Mouse (Mus musculus) embryo, embryonic 10 days (tissue): ENCODE data around the gene Gm17019.
A peak's percentile ranks its signal among the peaks of the same experiment; 100 is the strongest.
"Not testable (repeated sequence)": the region's sequence is repeated elsewhere in the genome, so short reads cannot be mapped to it uniquely, and the experiment has no call there.

Source experiments
- DNase-seq: peaks from one replicate; pipeline ENCODE4 v3.0.0-alpha.2; 2015; ENCODE audit warnings: low spot score

Gene Gm17019

DNA sequence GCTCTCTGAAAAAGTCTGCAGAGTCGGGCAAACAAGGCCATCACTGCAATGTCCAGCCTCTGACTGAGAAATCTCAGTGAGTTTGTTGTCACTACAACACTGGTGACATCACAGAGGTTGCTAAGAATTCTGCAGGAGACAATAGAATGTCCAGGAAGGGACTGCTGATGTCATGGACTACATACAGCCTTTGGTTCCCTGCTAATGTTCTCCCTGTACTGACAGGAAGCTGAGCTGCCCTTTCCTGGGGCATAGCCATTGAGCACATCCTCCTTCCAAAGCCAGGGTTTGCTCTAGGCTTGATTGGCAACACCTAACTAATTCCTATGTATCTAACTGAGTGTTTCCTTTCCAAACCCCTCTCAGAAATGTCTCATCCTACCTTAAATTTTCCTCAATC lies at the start of gene Gm17019:
Gene Gm17019, minus strand, starts transcription at position 101 of the 400 bp plus-strand sequence.
- not testable (repeated sequence) for DNase-seq

DNA sequence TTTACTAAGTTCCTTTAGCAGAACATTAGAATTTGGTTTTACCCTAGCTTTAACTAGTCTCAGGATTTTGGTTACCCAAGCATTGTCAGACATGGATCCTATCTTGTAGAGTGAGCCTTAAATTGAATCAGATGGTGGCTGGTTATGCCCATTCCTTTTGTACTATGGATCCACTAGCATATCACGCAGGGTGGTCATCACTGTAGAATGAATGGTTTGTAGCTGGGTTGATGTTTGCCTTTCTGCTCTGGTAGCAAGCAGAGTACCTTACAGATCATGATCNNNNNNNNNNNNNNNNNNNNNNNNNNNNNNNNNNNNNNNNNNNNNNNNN lies 29.6 kb upstream of the Gm17019 start:
- not testable (repeated sequence) for DNase-seq

DNA sequence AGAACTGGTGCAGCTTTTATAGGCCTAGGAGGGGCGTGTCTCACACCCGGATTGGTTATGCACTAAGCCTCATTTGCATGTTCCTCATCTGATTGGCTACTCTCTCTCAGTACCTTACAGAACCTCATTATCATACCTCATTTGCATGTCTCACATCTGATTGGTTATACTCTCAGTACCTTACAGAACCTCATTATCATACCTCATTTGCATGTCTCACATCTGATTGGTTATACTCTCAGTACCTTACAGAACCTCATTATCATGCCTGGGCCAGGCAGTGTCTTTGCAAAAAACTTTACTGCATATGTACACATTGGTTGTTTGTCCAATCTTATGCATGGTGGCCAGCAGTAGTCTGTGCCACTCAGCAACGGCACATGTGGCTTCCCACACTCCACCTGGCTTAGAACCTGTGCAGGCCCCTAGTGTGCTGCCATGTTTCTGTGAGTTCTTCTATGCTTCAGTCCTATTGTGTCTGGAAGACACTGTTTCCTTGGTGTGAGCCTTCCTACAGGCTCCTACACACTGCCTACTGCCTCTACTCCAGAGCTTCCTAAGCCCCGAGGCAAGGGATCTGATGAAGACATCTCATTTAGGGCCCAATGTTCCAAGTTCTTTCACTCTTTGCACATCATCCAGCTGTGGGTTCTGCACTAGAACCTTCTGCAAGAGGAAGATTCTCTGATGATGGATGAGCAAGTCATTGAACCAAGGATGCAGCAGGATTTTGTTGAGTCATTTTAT lies 29.0 kb upstream of the Gm17019 start:
- DNase-seq: not testable (repeated sequence)

DNA sequence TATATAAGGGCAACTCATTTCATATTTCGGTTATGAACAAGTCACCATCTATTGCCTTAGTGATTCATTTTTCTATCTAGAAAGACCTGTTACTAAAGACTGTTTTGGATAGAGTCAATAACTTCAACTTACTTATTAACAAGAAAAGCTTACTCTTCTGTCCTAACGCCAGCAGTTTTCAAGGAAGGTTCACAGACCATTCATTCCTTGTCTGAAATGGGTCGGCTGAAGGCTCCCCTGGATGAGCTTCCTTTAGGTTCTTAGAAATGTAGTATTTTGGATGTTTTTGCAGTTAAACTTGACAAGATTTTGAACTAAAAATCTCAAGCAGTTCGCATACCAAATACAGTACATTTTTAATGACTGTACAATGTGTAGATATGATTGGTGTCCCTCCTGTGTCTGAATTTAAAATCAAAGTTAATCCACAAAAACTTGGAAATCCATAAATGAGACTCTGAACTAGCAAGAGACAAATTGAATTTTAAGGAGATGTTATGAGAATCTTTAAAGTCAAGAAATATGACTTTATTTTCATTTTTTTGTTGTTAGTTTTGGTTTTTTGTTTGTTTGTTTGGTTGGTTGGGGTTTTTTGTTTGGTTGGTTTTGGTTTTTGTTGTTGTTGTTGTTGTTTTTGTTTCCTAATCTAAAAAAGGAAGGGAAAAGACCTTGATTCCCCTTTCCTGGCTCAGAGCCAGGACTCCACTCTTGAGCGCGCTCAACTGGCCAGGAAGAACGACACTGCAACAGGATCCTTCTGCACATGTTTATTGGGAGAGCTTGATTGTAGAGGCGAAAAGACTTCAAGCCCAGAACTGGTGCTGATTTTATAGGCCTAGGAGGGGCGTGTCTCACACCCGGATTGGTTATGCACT lies 21.6 kb upstream of the Gm17019 start:
- not testable (repeated sequence) for DNase-seq

DNA sequence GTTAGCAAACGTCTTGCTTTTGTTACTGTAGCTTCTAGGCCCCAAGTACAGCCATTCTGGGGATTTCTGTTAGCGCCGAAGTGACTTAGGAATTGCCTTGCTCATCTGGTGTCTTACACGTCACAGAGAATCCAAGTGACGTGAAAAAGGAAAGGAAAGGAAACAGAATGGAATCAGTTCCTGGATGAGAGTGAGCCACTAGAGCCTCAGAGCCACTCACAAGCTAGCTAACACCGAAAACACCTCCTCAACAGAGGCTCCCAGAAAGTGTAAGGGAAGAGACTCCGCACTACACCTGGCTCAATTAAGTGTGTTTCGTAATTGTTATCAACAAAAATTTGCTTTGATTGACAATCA lies 20.8 kb upstream of the Gm17019 start:
- DNase-seq: not testable (repeated sequence)

DNA sequence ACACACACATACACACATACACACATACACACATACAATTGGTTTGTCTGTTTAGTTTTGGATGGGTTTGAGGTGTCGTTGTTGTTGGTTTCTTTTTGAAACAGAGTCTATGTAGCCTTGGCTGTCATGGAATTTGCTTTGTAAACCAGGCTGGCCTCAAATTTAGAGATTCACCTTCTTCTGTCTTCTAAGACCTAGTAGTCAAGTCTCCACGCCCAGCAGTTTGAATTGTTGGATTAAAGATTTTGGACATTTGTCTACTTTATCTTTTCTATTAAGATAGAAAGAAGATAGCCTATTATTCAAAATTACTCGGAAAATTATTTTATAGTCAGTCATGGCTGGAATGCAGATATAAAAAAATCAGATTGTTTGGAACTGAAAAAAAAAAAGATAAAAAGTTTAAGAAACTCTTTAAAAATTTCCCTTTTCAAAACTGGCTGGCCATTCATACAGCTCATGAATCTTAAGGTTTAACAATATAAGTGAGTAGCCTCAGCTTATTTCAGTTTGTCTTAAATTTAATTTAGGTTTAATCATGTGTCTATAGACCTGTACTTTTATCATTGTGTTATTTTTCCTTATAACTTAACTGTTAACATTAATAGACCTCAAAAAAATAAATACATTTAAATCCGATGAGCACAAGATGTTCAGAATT lies 20.3 kb upstream of the Gm17019 start:
- not testable (repeated sequence) for DNase-seq

DNA sequence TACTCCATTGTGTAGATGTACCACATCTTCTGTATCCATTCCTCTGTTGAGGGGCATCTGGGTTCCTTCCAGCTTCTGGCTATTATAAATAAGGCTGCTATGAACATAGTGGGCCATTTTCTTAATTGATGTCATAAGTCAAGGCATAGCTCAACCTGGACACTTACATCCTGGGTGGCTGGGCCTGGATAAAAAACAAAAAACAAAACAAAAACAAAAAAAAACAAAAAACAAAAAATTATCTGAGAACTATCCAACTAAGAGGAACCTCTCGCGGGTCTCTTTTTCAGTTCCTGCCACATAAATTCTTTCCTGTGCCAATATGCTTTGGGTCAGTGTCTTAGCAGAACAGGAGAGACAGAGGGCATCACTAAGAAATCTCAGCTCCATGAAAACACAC lies 18.0 kb upstream of the Gm17019 start:
- DNase-seq: not testable (repeated sequence)

- not testable (repeated sequence) for DNase-seq
Measured at GRCm38 (mm10) chr5:15044830-15045767, 12.3 kb upstream of the Gm17019 start.

DNA sequence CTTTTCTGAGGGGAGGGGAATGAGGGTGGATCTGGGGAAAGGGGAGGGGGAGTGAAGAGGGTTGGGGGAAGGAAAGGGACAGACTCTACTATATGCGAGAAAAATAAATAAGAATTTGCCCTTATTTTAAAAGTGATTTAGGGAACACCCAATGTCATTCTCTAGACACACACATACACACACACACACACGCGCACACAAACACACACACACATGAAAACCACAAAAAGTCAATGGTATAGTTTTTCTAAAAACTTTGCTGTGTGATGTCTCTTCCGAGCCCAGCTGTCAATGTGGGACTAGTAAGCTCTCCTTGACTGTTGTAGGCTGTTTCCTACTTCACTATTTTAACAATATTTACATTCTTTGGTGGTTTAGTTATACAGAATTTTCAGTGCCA lies 8.0 kb upstream of the Gm17019 start:
- not testable (repeated sequence) for DNase-seq

DNA sequence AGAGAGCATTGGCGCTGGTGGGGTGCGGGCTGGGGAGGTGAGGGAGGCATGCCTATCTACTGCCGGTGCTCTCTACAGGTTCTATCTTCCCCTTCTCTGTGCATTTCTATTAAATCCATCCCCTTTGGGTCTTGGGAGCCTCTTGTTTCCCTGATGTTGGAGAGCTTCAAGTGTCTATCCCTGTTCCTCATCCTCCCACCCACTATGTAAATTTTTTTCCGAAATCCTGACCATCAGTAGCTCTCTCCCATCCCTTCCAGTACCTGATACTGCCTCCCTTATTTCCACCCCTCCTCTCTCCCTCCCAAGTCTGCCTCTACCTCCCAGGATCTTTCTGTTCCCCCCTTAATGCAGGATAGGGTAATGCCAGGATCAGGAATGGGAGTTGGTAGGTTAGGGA lies 7.2 kb upstream of the Gm17019 start:
- peak; percentile 8 for DNase-seq

DNA sequence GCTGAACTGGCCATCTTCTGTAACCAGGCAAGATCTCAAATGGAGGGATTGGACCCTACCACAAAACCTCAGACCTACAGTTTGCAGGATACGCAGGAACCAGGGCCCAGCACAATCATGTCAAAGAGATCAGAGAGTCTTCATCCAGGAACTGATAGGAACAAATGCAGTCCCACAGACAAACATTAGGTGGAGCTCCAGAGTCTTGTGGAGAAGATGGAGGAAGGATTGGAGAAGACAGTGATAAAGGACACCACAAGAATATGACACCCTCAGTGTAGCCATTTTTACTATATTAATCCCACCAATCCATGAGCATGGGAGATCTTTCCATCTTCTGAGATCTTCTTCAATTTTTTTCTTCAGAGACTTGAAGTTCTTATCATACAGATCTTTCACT lies 8.5 kb downstream of the Gm17019 start:
- not testable (repeated sequence) for DNase-seq

GRCm38 (mm10) chr5:15020067-15020466 lies 12.7 kb downstream of the Gm17019 start:
- peak; percentile 2 for DNase-seq

GRCm38 (mm10) chr5:15010639-15011582 lies 21.9 kb downstream of the Gm17019 start:
- not testable (repeated sequence) for DNase-seq

GRCm38 (mm10) chr5:15006907-15007306 lies 25.9 kb downstream of the Gm17019 start:
- not testable (repeated sequence) for DNase-seq

DNA sequence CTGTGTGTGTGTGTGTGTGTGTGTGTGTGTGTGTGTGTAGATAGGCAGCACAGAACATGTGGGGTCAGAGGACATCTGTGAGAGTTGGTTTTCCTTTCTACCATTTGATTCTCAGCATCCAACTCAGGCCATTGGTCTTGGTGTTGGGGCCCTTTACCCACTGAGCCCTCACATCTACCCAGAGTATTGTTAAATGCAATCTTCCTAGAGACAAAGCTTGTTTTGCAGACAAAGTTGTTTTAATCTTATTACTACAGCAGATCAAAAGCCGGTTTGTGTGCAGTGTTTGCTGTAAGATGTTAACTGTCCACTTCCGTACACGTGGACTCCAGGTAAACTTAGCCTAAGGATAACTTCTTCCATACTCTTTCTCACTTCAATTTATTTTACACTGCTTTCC lies 26.5 kb downstream of the Gm17019 start:
- peak; percentile 3 for DNase-seq

DNA sequence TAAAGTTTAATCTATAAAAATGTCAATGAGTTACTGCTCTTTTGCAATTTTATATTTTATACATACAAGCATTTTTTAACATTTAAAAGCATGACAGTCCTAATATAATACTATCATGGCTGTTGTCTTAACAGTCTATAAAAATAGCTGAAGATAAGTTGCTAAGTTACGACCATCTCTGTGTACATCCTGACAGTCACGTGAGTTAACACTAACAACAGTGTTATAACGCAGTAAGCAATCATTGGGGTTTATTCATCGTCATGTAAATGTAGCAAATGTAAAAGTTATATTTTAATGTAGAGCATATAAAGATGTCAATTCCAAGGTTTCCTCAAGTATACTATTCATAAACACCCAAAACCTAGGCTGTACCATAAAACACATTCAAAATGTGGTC lies 27.2 kb downstream of the Gm17019 start:
- DNase-seq: not testable (repeated sequence)

GRCm38 (mm10) chr5:15004569-15005562 lies 27.9 kb downstream of the Gm17019 start:
- not testable (repeated sequence) for DNase-seq

DNA sequence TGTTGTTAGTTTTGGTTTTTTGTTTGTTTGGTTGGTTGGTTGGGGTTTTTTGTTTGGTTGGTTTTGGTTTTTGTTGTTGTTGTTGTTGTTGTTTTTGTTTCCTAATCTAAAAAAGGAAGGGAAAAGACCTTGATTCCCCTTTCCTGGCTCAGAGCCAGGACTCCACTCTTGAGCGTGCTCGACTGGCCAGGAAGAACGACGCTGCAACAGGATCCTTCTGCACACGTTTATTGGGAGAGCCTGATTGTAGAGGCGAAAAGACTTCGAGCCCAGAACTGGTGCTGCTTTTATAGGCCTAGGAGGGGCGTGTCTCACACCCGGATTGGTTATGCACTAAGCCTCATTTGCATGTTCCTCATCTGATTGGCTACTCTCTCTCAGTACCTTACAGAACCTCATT lies 34.7 kb downstream of the Gm17019 start:
- DNase-seq: not testable (repeated sequence)

DNA sequence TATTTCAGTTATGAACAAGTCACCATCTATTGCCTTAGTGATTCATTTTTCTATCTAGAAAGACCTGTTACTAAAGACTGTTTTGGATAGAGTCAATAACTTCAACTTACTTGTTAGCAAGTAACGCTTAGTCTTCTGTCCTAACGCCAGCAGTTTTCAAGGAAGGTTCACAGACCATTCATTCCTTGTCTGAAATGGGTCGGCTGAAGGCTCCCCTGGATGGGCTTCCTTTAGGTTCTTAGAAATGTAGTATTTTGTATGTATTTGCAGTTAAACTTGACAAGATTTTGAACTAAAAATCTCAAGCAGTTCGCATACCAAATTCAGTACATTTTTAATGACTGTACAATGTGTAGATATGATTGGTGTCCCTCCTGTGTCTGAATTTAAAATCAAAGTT lies 35.2 kb downstream of the Gm17019 start:
- peak; percentile 5 for DNase-seq
